Mouse (Mus musculus): ENCODE measurements around the gene Thumpd1.
"Not testable (repeated sequence)": the region's sequence is repeated elsewhere in the genome, so short reads cannot be mapped to it uniquely, and the experiment has no call there.

Thumpd1 gene

GRCm38 (mm10) chr7:119720253-119720946 is at the start of gene Thumpd1:
TSS of gene Thumpd1 (minus strand) at chr7:119720798.
- peak; percentile 98 for DNase-seq

DNA sequence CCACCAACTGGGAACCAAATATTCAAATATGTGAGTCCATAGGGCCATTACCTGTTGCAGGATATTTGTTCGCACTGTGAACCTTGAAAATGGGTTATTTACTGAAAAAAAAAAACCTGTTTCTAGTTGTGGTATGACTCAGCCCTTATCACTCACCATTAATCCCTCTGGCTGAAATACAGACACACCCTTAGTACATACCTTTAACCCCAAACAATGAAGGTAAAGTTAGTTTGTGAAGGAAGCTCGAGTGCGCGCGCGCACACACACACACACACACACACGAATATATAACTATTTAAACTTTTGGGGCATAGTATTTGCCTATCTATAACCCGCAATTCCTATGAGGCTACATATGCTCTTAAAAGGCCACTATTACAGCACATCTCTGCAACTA is 49.3 kb upstream of the Thumpd1 start:
- no peak for DNase-seq

GRCm38 (mm10) chr7:119766996-119767395 is 46.4 kb upstream of the Thumpd1 start:
- peak; percentile 69 for DNase-seq

- DNase-seq: no peak
Observed at GRCm38 (mm10) chr7:119764377-119764776, 43.8 kb upstream of the Thumpd1 start.

DNA sequence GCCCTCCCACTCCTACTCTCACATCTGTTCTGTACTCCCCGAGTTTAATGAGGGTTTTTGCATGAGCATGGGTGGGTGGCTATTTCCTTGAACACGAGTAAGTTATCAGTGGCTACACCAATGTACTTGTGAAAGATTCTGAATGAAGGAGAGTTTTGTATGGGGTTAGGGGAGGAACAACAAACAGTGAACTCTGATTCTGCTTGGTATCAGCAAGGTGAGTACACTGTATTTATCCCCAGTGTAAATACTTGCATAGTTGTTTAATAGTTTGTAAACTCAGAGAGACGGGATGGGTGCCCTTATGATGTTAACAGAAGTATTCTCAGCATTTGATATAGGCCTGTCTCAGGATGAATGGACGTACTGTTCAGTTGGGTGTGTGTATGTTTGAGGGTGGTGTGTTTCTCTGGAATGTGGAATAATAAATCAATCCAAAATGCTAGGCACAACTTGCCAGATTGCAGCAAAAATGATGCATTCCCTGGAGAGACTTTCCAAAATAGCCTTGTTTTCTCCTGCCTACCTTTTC is 41.6 kb upstream of the Thumpd1 start:
- no peak for DNase-seq

DNA sequence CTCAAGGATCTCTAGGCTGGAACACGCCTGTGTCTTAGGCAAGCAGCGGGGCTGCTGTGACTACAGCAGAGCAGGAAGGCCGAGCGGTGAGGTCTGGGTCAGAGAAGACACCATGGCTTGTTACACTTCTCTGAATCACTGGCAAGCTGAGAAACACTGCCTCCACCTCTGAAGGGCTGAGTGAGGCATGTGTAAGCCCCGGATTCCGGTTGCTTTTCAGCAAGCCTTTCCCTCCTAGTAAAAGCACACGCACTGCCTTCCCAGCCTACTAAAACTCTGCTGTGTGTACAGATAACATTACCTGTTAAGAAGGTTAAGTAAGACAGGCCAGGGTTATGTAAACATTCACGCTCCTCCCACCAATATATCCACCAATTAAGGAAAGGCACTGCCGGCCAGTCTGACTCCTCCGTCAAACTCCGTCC is 39.9 kb upstream of the Thumpd1 start, which contains the start of gene Acsm3:
Gene Acsm3 (plus strand): TSS at position 397 of the 425 bp plus-strand sequence.
- DNase-seq: peak; percentile 61

- no peak for DNase-seq
Observed at GRCm38 (mm10) chr7:119753696-119754095, 33.1 kb upstream of the Thumpd1 start.

GRCm38 (mm10) chr7:119749942-119750341 is 29.3 kb upstream of the Thumpd1 start:
- peak; percentile 79 for DNase-seq

DNA sequence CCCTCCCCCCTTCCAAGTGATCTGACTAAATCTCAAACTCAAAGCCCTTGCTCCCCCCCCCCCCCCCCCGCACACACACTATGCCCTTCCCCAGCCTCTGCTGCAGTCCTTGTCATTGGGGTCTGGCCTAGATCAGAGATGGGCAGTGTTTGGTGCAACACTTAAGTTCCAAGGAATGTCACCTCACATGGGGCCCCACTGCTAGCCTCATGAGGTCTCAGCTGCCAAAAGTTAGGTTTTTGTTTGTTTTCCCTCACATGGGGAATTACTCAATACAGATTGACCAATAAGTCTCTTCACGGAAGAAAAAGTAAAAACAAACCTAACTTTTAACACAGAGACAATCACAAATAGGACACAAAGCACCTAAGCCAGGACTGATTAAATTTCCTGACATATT is 28.2 kb upstream of the Thumpd1 start:
- DNase-seq: peak; percentile 70

DNA sequence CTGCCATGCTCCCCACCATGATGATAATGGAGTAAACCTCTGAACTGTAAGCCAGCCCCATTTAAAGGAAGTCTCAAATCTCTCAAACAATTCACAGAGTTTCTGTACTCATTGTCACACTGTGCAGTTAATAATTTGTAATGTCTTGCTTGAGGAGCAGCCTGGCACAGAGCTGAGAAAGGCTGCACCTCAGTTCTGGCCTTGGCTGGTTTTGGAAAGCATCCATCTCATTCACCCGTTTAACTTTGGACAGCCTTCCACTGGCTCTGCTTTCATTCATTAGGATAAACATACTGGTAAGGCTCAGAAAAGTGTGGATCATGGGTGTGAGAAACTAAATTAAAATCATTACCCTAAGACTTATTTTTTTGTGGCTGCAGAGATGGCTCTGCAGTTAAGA is 25.3 kb upstream of the Thumpd1 start:
- no peak for DNase-seq

GRCm38 (mm10) chr7:119744321-119744720 is 23.7 kb upstream of the Thumpd1 start:
- no peak for DNase-seq

GRCm38 (mm10) chr7:119739798-119740468 is 19.3 kb upstream of the Thumpd1 start:
- DNase-seq: not testable (repeated sequence)

DNA sequence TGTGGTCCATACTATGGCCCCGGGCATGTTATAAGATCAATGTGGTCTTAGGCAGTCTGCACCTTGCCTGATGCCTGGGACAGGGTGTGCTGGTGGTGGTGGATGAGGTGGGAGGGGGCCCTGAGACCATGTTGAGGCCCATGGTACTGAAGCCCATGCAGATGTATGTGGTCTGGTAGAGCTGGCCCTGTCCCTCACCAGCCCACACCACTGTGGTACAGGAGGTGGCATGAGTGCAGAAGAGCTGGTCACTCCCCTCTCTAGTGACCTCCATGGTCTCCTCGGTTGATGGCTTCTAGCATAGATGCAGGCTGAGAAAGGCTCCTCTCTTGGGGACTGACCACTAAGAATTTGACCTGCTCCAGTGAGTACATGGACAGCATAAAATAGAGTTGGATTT is 18.3 kb upstream of the Thumpd1 start:
- DNase-seq: no peak

DNA sequence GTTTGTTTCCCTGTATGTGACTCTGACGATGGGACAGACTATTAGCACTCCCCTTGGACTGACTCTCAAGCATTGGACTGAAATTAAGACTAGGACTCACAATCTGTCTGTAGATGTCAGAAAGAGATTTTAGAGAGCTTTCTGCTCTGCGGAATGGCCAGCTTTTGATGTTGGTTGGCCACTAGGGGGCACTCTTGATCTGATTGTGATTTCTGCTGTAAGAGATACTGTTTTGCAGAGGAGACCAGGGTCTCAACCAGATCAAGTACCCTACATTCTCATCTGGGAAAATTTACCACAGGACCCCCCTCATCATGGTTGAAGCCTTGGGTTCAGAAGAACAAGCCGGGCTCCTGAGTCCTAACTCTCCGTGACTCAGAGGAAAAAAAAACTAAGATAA is 10.7 kb upstream of the Thumpd1 start:
- DNase-seq: not testable (repeated sequence)

- no peak for DNase-seq
Observed at GRCm38 (mm10) chr7:119727621-119728020, 7.0 kb upstream of the Thumpd1 start.

DNA sequence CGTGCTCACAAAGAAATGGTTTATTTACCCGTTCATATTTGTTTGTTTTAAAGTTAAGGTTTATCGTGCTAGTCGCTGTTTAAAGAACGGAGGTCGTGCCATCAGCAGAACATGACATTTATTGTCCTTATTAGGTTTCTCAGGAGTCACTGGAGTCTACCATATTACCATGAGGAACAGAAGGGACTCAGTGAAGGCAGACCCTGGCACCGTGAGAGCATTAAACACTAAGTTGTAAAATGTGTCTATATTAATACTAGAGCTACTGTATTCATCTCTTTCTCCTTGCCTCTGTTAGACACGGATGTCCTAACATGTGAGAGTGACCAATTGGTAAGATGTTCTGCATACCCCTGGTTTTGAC is 331 bp upstream of the Thumpd1 start:
- DNase-seq: no peak

- DNase-seq: no peak
Observed at GRCm38 (mm10) chr7:119714111-119714510, 6.5 kb downstream of the Thumpd1 start.

GRCm38 (mm10) chr7:119694926-119695325 is 25.7 kb downstream of the Thumpd1 start:
- no peak for DNase-seq

DNA sequence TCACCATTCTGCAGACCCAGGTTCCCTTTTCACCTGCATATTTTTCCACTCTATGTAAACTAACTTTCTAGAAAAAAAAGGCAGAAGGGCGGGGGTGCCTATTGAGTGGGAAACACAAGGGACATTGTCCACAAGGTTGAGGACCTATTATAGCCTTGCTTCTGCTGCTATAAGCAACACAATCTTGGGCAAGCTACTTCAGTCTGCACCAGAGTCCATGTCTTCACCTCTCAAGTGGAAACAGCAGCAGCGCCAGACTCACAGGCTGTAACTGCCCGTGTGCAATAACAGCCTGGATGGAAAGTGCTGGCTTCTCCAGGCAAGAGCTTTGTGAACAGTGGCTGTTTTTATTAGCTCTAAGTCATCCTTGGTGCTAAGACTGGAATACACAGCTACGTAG is 28.3 kb downstream of the Thumpd1 start:
- no peak for DNase-seq

DNA sequence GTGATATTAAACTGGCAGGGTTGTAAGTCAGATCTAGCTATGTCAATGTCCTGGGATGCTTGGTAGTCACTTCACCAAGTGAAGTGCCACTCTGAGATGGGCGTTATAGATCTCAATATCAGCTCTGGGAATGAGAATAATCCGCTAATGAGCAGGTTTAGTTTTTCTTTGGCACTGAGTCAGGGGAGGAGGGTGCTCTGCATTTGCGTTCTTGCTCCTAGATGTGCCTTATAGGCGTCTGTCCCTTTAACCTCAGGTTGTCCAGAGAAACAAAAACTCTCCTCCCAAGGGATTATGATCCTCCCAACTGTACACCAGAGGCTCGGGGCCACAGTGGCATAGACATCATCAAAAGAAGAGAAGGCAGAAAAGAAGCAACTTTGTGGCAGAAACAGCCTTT is 30.9 kb downstream of the Thumpd1 start, which contains the start of gene Acsm4:
Gene Acsm4 (plus strand): TSS at position 301 of the 400 bp plus-strand sequence.
- DNase-seq: no peak

DNA sequence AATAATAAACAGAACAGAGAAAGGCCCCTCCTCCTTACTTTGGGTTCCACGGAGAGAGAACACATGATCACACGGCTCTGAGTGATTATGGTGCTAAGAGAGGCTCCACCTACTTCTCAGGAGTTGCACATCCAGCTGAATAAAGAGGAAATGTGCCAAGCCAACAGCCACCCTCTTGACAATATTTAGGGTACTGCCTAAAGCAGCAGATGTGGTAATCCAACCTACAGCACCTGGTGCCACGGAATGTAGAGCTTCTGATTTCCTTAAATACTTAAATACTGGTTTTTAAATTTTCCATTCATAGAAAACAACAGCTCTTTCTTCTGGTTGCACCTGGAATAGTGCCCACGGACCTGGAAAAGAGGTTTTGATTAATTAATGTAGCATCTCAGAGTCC is 37.9 kb downstream of the Thumpd1 start:
- DNase-seq: no peak

DNA sequence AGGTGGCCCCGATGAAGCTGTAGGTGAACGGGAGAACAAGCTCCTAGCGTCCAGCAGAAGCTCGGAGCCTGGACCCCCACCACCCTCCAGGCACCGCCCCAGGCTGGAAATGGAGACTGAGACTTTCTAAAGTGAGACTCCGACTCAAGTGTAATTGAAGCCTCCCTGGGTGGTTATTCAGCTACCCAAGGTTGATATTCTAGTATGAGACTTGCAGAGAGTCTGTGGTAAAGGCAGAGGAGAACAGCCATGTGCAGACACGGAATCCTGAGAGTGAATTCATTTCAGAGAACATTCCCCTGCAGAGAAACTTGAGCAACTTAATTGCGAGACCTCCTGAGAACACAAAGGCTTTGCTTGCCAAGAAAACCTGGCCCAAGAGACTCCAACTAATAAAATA is 40.5 kb downstream of the Thumpd1 start:
- DNase-seq: no peak

- no peak for DNase-seq
Observed at GRCm38 (mm10) chr7:119673465-119673864, 47.1 kb downstream of the Thumpd1 start.

DNA sequence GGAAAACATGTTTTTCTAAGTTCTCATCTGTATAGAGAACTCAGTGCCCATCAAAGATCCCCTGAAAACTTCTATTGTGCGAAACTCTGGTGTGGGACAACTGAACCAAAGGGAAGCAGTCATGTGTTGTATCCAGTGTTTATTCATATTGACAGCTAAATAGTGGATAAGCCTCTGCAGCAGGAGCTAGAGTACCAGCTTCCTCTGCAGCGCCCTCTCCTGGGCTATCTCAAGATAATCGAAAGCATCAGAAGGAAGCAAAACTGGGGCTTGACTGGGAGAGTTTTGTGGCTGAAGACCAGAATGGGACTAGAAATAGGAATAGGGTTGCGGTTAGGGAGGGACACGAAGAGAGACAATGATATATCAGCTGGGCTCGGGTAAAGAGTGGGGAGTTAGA is 49.7 kb downstream of the Thumpd1 start:
- DNase-seq: no peak
